Mouse (Mus musculus) MEL (cell line): ENCODE measurements at regions not wholly inside any gene's neighbourhood (a gene's known extent, or its start where the extent isn't known, plus 50 kb on each side); places are given as distances from the start of the nearest gene placed in this dataset.

Source experiments
- DNase-seq: peaks from one replicate; pipeline ENCODE4 v3.0.0; 2011; ENCODE audit warnings: low read depth, low spot score
- H3K27ac ChIP-seq: 2 replicates; pipeline ENCODE4 v1.5.1; 2012; ENCODE audit warnings: low read depth, mild to moderate bottlenecking, control low read depth, low read length, moderate library complexity; ENCODE audit not compliant: control insufficient read depth
- H3K27me3 ChIP-seq, 2 experiments: fragments of 150-350 bp in 1 of 2; sonication (generic) in 1 of 2; 2 replicates each; pipeline ENCODE4 v1.6.1; 2012; ENCODE audit warnings: low read length in 2 of 2, mild to moderate bottlenecking in 2 of 2, improper control_type of control experiment in 1 of 2, moderate library complexity in 1 of 2; ENCODE audit not compliant: insufficient read depth in 2 of 2, control insufficient read depth in 1 of 2
- H3K36me3 ChIP-seq, 2 experiments: 2 replicates each; pipeline ENCODE4 v1.6.1; 2012 to 2014; ENCODE audit warnings: low read length in 2 of 2, improper control_type of control experiment in 1 of 2, inconsistent platforms in 1 of 2, mild to moderate bottlenecking in 1 of 2; ENCODE audit not compliant: insufficient read depth in 2 of 2, control insufficient read depth in 1 of 2
- H3K4me1 ChIP-seq, 2 experiments: fragments of 150-350 bp in 1 of 2; sonication (generic) in 1 of 2; 2 replicates each; pipeline ENCODE4 v1.6.1; 2012; ENCODE audit warnings: low read length in 2 of 2, improper control_type of control experiment in 1 of 2, mild to moderate bottlenecking in 1 of 2; ENCODE audit not compliant: insufficient read depth in 2 of 2, control insufficient read depth in 1 of 2
- H3K4me3 ChIP-seq, 2 experiments: fragments of 150-350 bp in 1 of 2; sonication (generic) in 1 of 2; 2 replicates each; pipeline ENCODE4 v1.5.1; 2012; ENCODE audit warnings: low read depth in 2 of 2, low read length in 2 of 2, mild to moderate bottlenecking in 2 of 2, moderate library complexity in 2 of 2, control low read depth in 1 of 2, improper control_type of control experiment in 1 of 2; ENCODE audit not compliant: control insufficient read depth in 1 of 2, insufficient read depth in 1 of 2
- H3K79me2 ChIP-seq: 2 replicates; pipeline ENCODE4 v1.6.1; 2012; ENCODE audit warnings: mild to moderate bottlenecking, low read length, moderate library complexity; ENCODE audit not compliant: control insufficient read depth, poor library complexity, insufficient read depth
- H3K9ac ChIP-seq: 2 replicates; pipeline ENCODE4 v1.6.1; 2012; ENCODE audit warnings: low read depth, mild to moderate bottlenecking, control low read depth, low read length, moderate library complexity; ENCODE audit not compliant: control insufficient read depth, poor library complexity, severe bottlenecking
- H3K9me3 ChIP-seq: fragments of 150-350 bp; sonication (generic); replicated peaks from 2 replicates; pipeline ENCODE4 v1.6.1; 2012; ENCODE audit warnings: mild to moderate bottlenecking, low read length, improper control_type of control experiment, moderate library complexity; ENCODE audit not compliant: insufficient read depth
- BHLHE40 ChIP-seq: IDR thresholded peaks from 2 replicates; pipeline ENCODE4 v1.6.1; 2012; ENCODE audit warnings: low read depth, mild to moderate bottlenecking, inconsistent platforms, low read length, improper control_type of control experiment, borderline replicate concordance
- CHD1 ChIP-seq: IDR thresholded peaks from 2 replicates; pipeline ENCODE4 v1.6.1; 2012; ENCODE audit warnings: low read depth, mild to moderate bottlenecking, inconsistent platforms, low read length, improper control_type of control experiment
- CHD2 ChIP-seq: IDR thresholded peaks from 2 replicates; pipeline ENCODE4 v1.6.1; 2011; ENCODE audit warnings: low read length, improper control_type of control experiment
- CTCF ChIP-seq, 3 experiments: IDR thresholded peaks in 2 of 3; conservative IDR thresholded peaks in 1 of 3; 2 replicates each; pipeline ENCODE4 v1.5.1; 2011 to 2012; ENCODE audit warnings: low read length in 3 of 3, low read depth in 2 of 3, mild to moderate bottlenecking in 2 of 3, improper control_type of control experiment in 1 of 3, inconsistent platforms in 1 of 3, mixed read lengths in 1 of 3, moderate library complexity in 1 of 3; ENCODE audit not compliant: control insufficient read depth in 1 of 3, insufficient read depth in 1 of 3, poor library complexity in 1 of 3, severe bottlenecking in 1 of 3
- ETS1 ChIP-seq: IDR thresholded peaks from 2 replicates; pipeline ENCODE4 v1.6.1; 2012; ENCODE audit warnings: low read depth, mild to moderate bottlenecking, inconsistent platforms, low read length, improper control_type of control experiment, moderate library complexity
- GABPA ChIP-seq: IDR thresholded peaks from 2 replicates; pipeline ENCODE4 v1.6.1; 2012; ENCODE audit warnings: low read depth, mild to moderate bottlenecking, inconsistent platforms, low read length, improper control_type of control experiment, moderate library complexity
- HCFC1 ChIP-seq: IDR thresholded peaks from 2 replicates; pipeline ENCODE4 v1.6.1; 2012; ENCODE audit warnings: low read depth, mild to moderate bottlenecking, inconsistent platforms, low read length, improper control_type of control experiment, moderate library complexity
- JUND ChIP-seq: IDR thresholded peaks from 2 replicates; pipeline ENCODE4 v1.6.1; 2011; ENCODE audit warnings: low read depth, mild to moderate bottlenecking, improper control_type of control experiment, low read length
- MAFK ChIP-seq: IDR thresholded peaks from 2 replicates; pipeline ENCODE4 v1.6.1; 2011; ENCODE audit warnings: low read depth, mild to moderate bottlenecking, low read length, improper control_type of control experiment, borderline replicate concordance
- MAX ChIP-seq: IDR thresholded peaks from 2 replicates; pipeline ENCODE4 v1.6.1; 2011; ENCODE audit warnings: low read length, improper control_type of control experiment
- MAZ ChIP-seq: IDR thresholded peaks from 2 replicates; pipeline ENCODE4 v1.6.1; 2012; ENCODE audit warnings: low read depth, mild to moderate bottlenecking, inconsistent platforms, low read length, improper control_type of control experiment
- MEF2A ChIP-seq: IDR thresholded peaks from 2 replicates; pipeline ENCODE4 v1.6.1; 2014; ENCODE audit warnings: low read depth, mild to moderate bottlenecking, inconsistent platforms, low read length, improper control_type of control experiment; ENCODE audit not compliant: poor library complexity, insufficient replicate concordance, severe bottlenecking; ENCODE audit errors: extremely low read depth
- MXI1 ChIP-seq: IDR thresholded peaks from 2 replicates; pipeline ENCODE4 v1.6.1; 2011; ENCODE audit warnings: mild to moderate bottlenecking, low read depth, low read length, improper control_type of control experiment
- MYB ChIP-seq: IDR thresholded peaks from 2 replicates; pipeline ENCODE4 v1.6.1; 2011; ENCODE audit warnings: mild to moderate bottlenecking, low read depth, low read length, improper control_type of control experiment
- MYC ChIP-seq: IDR thresholded peaks from 2 replicates; pipeline ENCODE4 v1.6.1; 2011; ENCODE audit warnings: low read depth, mild to moderate bottlenecking, low read length, improper control_type of control experiment, moderate library complexity
- NELFE ChIP-seq: IDR thresholded peaks from 2 replicates; pipeline ENCODE4 v1.6.1; 2011; ENCODE audit warnings: low read depth, low read length, improper control_type of control experiment
- NRF1 ChIP-seq: IDR thresholded peaks from 2 replicates; pipeline ENCODE4 v1.6.1; 2014; ENCODE audit warnings: low read depth, mild to moderate bottlenecking, inconsistent platforms, low read length, improper control_type of control experiment, moderate library complexity; ENCODE audit not compliant: poor library complexity, insufficient read depth, severe bottlenecking
- POLR2A ChIP-seq, 2 experiments: IDR thresholded peaks; 2 replicates each; pipeline ENCODE4 v1.6.1; 2011 to 2012; ENCODE audit warnings: low read length in 2 of 2, mild to moderate bottlenecking in 2 of 2, control low read depth in 1 of 2, improper control_type of control experiment in 1 of 2, low read depth in 1 of 2, moderate library complexity in 1 of 2; ENCODE audit not compliant: control insufficient read depth in 1 of 2, insufficient read depth in 1 of 2, poor library complexity in 1 of 2
- POLR2AphosphoS2 ChIP-seq: IDR thresholded peaks from 2 replicates; pipeline ENCODE4 v1.6.1; 2011; ENCODE audit warnings: low read length, improper control_type of control experiment
- POLR2AphosphoS5 ChIP-seq: IDR thresholded peaks from 2 replicates; pipeline ENCODE4 v1.6.1; 2012; ENCODE audit warnings: low read depth, borderline replicate concordance, mild to moderate bottlenecking, inconsistent platforms, low read length, moderate library complexity, mixed read lengths
- RCOR1 ChIP-seq: IDR thresholded peaks from 2 replicates; pipeline ENCODE4 v1.6.1; 2012; ENCODE audit warnings: low read depth, mild to moderate bottlenecking, inconsistent platforms, low read length, improper control_type of control experiment
- SMC3 ChIP-seq: IDR thresholded peaks from 2 replicates; pipeline ENCODE4 v1.6.1; 2011; ENCODE audit warnings: low read depth, low read length, improper control_type of control experiment
- TAL1 ChIP-seq: IDR thresholded peaks from 2 replicates; pipeline ENCODE4 v1.6.1; 2012; ENCODE audit warnings: mild to moderate bottlenecking, inconsistent platforms, low read length, moderate library complexity, mixed read lengths
- TBP ChIP-seq: IDR thresholded peaks from 2 replicates; pipeline ENCODE4 v1.8.0; 2011; ENCODE audit warnings: low read depth, low read length, improper control_type of control experiment
- UBTF ChIP-seq: IDR thresholded peaks from 2 replicates; pipeline ENCODE4 v1.6.1; 2012; ENCODE audit warnings: low read depth, mild to moderate bottlenecking, inconsistent platforms, low read length, improper control_type of control experiment, moderate library complexity, borderline replicate concordance; ENCODE audit not compliant: insufficient read depth
- USF1 ChIP-seq: IDR thresholded peaks from 2 replicates; pipeline ENCODE4 v1.6.1; 2014; ENCODE audit warnings: low read depth, mild to moderate bottlenecking, inconsistent platforms, low read length, improper control_type of control experiment, moderate library complexity
- USF2 ChIP-seq, 2 experiments: IDR thresholded peaks; 2 replicates each; pipeline ENCODE4 v1.6.1; 2011 to 2012; ENCODE audit warnings: improper control_type of control experiment in 2 of 2, low read length in 2 of 2, borderline replicate concordance in 1 of 2, inconsistent platforms in 1 of 2, low read depth in 1 of 2, mild to moderate bottlenecking in 1 of 2; ENCODE audit not compliant: insufficient read depth in 1 of 2
- ZMIZ1 ChIP-seq: IDR thresholded peaks from 2 replicates; pipeline ENCODE4 v1.6.1; 2012; ENCODE audit warnings: low read depth, mild to moderate bottlenecking, inconsistent platforms, low read length, improper control_type of control experiment, moderate library complexity
- ZNF384 ChIP-seq: IDR thresholded peaks from 2 replicates; pipeline ENCODE4 v1.6.1; 2012; ENCODE audit warnings: low read depth, mild to moderate bottlenecking, inconsistent platforms, low read length, improper control_type of control experiment

GRCm38 (mm10) chr9:118367314-118367713 is 110.7 kb upstream of the Eomes start (continued):
- TF ChIP-seq MYB (no peak), UBTF (no peak), USF1 (no peak), NRF1 (no peak), POLR2A (IDR thresholded peaks at IDR 0.05; ENCODE audit: control insufficient read depth in 1 of 2, insufficient read depth in 1 of 2, low read depth in 1 of 2, low read length in 2 of 2, poor library complexity in 1 of 2) (no peak), CHD2 (peak; percentile 81), MAX (no peak), POLR2AphosphoS5 (no peak), SMC3 (no peak), USF2 (IDR thresholded peaks at IDR 0.05; ENCODE audit: borderline replicate concordance in 1 of 2, insufficient read depth in 1 of 2, low read depth in 1 of 2, low read length in 2 of 2) (no peak), TAL1 (peak; percentile 41; the same call in 1 of the 2 replicates), MAFK (peak; percentile 29; the same call in 1 of the 2 replicates)
- TF ChIP-seq, all 39 proteins: peak for 12

DNA sequence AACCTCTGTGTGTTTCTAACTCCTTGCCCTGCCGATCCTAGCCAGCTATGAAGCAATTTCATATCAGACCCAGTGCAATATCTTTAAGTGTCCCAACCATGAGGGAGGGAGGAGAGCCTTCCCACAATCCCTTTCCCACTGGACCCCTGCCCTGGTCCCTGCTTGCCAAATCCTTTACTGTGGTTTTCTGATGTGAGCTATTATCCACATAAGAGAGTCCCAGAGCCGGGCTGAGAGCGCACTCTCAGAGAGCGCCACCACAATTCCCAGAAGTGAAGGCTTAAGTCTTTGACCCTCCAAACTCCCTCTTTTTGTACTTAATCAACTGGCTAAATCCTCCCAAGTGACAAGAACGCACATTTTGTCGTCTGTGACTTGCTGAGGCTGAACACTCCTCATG is 107.4 kb upstream of the Eomes start:
- Histone ChIP-seq H3K27me3 (no peaks in the 10 kb centered on the region), H3K36me3 (peaks cover 0 to 10% of the 10 kb centered on the region in 2 experiments; a peak in 2 of 4 replicates), H3K79me2 (no peaks in the 10 kb centered on the region), H3K9ac (no peak overlapping the region), H3K4me1 (peaks cover 2 to 9% of the 10 kb centered on the region in 2 experiments), H3K9me3 (no peaks in the 10 kb centered on the region)
- no peak for DNase-seq
- TF ChIP-seq MAFK = no peak
- TF ChIP-seq HCFC1 = no peak
- no peak for TF ChIP-seq JUND
- no peak for TF ChIP-seq BHLHE40
- TF ChIP-seq, all 39 proteins: peak for 0
- no peak overlapping the region for H3K27ac ChIP-seq
- no peak overlapping the region for H3K4me3 ChIP-seq

DNA sequence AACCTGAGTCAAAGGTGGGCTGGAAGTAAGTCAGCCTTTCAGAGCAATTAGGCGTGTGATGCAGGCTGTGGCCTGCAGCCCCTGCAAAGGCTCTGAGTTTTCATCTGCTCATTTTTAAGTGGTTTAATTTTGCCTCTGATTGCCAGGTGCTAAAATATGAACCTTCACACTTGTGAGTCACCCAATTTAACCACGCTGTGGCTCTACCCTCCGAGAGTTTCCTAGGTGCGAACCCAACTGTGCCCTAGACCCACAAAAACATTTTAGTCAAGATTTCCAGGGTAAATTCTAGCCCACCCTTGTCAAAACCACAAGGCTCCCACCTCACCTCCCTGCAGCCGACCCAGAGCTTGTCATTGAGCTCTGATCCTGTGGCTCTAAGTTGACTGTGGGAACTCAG is 103.3 kb upstream of the Eomes start:
- H3K4me1 ChIP-seq = peaks cover 3 to 6% of the 10 kb centered on the region in 2 experiments; a peak in 3 of 4 replicates
- no peak for TF ChIP-seq MEF2A
- no peak for TF ChIP-seq POLR2AphosphoS2
- no peak for TF ChIP-seq CHD2
- TF ChIP-seq ETS1 = no peak
- TF ChIP-seq ZNF384 = no peak
- TF ChIP-seq ZMIZ1 = no peak
- TF ChIP-seq MXI1 = no peak
- TF ChIP-seq MYC = no peak
- TF ChIP-seq CTCF (IDR thresholded peaks at IDR 0.05 in 2 of 3, conservative IDR thresholded peaks at IDR 0.05 in 1 of 3; ENCODE audit: control insufficient read depth in 1 of 3, insufficient read depth in 1 of 3, low read depth in 2 of 3, low read length in 3 of 3, poor library complexity in 1 of 3, severe bottlenecking in 1 of 3) = no peak
- no peak for TF ChIP-seq MAZ
- TF ChIP-seq RCOR1 = no peak
- no peak for TF ChIP-seq GABPA
- no peak for TF ChIP-seq CHD1
- no peak for TF ChIP-seq MAFK
- TF ChIP-seq BHLHE40 = no peak
- TF ChIP-seq POLR2A (IDR thresholded peaks at IDR 0.05; ENCODE audit: control insufficient read depth in 1 of 2, insufficient read depth in 1 of 2, low read depth in 1 of 2, low read length in 2 of 2, poor library complexity in 1 of 2) = no peak
- TF ChIP-seq NELFE = no peak
- TF ChIP-seq TBP = no peak
- DNase-seq = no peak
- H3K36me3 ChIP-seq = peaks cover 0 to 5% of the 10 kb centered on the region in 2 experiments; a peak in 2 of 4 replicates
- H3K27ac ChIP-seq = no peak overlapping the region
- no peaks in the 10 kb centered on the region for H3K79me2 ChIP-seq
- no peaks in the 10 kb centered on the region for H3K9me3 ChIP-seq
- no peaks in the 10 kb centered on the region for H3K27me3 ChIP-seq
- H3K4me3 ChIP-seq = no peak overlapping the region
- no peak overlapping the region for H3K9ac ChIP-seq
